Mouse (Mus musculus): Measurements from ENCODE around the gene Aff1.

- no peak for TF ChIP-seq POLR2A (IDR thresholded peaks at IDR 0.05; ENCODE audit: low read depth, low read length)
- no peak for TF ChIP-seq CTCF (IDR thresholded peaks at IDR 0.05; ENCODE audit: borderline replicate concordance, insufficient read depth, low read length)
Observed at GRCm38 (mm10) chr5:103720967-103721366, 28.8 kb downstream of the Aff1 start.

Data from embryonic fibroblast, embryonic 13.5 days (primary cell).